Mouse (Mus musculus) large intestine, adult 2 months (tissue): ENCODE measurements around the gene Polr2l. TPM values are rescaled to one million over a fixed set of nuclear protein-coding genes. Genes with fewer than 3 reads are reported as not detected.

Experiments
- DNase-seq: peaks from one replicate; pipeline ENCODE4 v3.0.0-alpha.2; 2012; ENCODE audit warnings: low read depth, low spot score
- WGBS: fragments of 180-500 bp; shearing (Covaris S2); methylation state at CpG from one replicate; pipeline ENCODE4 v1.1.7; 2018; 5-methylcytosine and 5-hydroxymethylcytosine counted together
- polyA plus RNA-seq: library from polyadenylated mRNA; depleted of rRNA; stranded (reverse); fragments of >200 nt; gene quantifications from 2 replicates; pipeline ENCODE4 v1.2.3, GENCODE M21; 2012

The Polr2l gene
- polyA plus RNA-seq, 1 experiment: 43.9 TPM

DNA sequence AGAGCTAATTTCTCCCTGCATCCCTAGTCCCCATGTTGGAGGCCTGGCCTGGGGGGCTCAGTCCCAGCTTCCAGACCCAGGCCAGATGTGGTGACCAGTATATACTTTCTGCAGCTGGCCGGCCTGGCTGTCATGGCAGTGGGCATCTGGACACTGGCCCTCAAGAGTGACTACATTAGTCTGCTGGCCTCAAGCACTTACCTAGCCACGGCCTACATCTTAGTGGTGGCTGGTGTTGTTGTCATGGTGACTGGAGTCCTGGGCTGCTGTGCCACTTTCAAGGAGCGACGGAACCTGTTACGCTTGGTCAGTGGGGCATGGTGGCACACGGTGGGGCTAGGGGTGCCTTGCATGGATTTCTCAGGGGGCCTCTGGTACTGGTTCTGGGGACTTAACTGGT lies 5.6 kb downstream of the Polr2l start:
- DNase-seq: no peak
- 89% methylated on average over 6 of the region's 6 CpGs for WGBS

DNA sequence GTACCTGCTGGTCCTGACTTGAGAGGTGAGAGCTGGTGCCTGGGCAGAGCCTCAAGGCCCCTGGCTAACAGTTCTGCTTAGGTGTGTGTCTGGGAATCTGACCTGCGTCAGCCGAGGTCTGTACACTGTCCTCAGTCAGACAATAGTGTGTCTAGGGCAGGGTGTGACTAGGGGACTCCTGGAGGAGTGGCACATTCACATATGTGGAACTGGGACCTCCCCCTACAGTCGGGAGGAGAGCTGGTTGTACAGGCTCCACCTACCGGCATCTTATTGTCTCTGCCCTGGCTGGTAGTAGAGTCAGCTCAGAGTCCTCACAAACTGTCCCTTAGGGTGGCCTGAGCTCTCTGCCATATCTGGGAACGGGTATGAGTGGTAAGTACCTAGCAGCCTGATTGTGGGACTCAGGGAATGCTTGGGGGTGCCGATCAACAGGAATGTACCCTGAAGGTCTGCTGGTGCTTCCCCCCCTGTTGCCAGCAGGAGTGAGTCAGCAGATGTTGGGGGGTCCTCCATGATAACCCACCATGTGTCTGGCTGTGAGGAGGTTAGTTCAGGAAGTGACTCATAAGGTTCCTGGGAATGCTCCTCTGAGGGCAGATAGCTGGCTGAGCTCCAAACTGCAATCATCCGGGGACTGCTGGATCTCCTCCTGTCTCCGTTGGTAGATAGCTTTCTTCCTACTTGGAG lies 6.3 kb downstream of the Polr2l start:
- WGBS: 3% methylated on average over 8 of the region's 8 CpGs
- no peak for DNase-seq

DNA sequence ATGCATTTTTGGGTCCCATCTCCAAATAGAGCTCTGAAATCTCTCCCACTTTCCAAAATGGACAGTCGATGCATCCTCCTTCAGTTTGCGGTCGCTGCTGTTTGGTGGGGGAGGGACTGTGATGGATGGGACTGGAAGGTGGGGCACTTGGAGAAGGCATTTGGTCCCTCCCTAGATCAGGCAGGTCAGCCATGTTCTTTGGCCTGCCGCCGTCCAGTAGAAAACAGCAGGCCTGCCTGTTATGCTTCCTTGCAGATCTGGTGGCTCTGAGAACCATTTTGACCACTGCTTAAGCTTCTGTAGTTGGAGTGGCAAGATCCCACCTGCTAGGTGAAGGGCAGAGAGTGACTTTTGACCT lies 6.8 kb downstream of the Polr2l start:
- 4% methylated on average over 5 of the region's 5 CpGs for WGBS
- no peak for DNase-seq

DNA sequence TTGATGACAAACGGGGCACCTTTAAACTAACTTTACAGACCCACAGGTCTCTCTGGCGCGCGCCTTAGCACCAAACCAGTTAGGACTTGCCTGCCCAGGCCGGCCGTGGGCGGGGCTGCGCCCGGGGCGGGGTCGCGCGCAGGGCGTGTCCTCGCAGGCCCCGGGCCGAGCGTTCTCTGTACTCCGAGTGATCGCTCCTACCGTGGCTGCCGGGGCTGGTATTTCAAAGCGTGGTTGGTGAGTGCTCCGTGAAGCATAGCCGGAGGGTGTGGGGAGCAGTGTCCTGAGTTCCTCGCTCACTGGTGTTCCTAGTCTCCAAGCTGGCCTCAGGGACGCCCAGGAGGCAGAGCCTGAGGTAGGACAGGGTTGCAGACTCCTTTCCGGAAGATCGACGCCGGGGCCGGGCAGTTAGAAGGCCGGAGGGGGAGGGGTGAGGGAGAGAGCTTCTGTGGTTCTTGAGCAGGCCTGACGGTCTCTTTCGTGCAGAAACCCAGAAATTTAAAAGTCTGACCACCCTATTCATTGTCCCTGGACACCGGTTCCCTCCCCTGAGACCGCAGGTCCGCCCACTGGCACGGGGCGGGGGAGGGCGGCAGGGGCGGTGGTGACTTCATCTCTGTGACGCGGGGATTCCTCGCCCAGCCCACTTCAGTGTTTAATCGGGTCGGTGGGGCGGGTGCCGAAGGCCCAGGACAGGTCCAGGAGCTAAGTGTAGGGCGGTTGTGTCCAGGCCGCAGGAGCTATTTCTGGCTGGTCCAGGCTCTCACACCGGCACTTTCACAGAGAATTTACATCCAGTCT lies 7.5 kb downstream of the Polr2l start, which contains the start of gene Cd151:
TSS of gene Cd151 (plus strand) at position 163 of the 801 bp plus-strand sequence.
- under 1% methylated on average over 52 of the region's 52 CpGs for WGBS
- DNase-seq: no peak

DNA sequence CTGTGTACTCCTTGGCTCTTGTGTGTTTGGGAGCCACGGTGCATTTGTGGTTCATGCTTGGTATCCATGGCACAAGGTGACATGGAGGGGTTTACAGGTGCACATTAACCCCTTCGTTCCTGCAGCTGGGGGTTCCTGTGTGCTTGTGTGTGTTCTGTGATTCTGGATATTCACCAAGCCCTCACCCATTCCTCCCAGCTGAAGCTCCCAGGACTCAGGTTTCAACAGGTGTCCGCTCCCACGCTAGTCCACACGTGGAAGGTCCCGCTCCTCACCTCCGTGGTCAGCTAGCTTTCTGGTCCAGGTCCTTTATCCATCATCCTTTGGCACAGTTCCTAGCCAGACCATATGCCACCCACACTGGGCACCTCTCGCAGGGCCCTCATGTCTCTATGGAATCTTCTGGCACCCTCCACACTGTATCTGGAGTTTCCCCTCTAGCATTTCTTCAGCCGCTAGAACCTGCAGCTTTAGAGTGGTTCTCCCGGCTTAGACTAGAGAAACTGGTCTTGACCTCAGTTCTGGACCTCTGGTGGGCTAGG lies 8.3 kb downstream of the Polr2l start:
- 57% methylated on average over 10 of the region's 10 CpGs for WGBS
- no peak for DNase-seq

DNA sequence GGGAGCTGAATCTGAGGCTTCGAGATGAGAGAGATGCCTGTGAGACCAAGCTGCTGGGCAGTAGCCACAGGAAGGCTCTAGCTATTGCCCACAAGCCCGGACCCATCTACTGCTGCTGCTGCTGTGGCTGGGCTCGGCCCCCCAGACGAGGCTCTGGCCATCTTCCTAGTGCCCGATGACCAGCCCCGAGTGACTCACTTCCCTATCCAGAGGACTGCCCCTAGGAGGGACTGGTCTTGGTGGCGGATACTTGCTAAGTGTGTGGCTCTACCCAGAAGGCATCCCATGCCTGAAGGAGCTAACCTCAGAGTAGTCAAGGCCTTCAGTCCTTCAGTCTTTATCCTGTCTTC lies 8.9 kb downstream of the Polr2l start:
- WGBS: 82% methylated on average over 7 of the region's 7 CpGs
- DNase-seq: no peak

DNA sequence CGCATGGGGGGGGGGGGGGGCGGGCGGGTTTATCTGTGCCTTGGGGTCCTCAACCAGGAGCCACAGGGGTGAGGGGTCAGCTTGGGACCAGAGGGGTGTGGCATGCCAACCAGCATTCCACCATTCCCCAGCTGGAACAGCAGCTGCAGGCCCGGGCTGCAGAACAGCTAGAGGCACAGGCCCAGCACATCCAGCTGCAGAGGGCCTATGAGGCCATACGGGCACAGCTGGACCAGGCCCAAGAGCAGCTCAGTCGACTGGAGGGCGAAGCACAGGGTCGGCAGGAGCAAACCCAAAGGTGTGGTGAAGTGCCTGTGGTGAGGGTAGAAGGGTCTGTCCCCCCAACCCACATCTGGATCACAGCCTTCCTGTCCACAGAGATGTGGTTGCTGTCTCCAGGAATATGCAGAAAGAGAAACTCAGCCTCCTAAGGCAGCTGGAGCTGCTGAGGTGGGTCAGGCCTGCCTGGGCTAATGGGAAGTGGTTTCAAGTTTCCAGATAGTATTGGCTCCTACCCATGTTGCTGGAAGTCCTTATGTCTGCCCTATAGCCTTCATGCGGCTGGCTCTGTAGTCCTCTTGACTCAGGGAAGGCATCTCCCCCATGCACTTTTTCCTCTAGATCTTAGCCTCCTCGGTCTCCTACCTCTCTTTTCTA lies 9.4 kb downstream of the Polr2l start:
- no peak for DNase-seq
- WGBS: 58% methylated on average over 10 of the region's 10 CpGs

DNA sequence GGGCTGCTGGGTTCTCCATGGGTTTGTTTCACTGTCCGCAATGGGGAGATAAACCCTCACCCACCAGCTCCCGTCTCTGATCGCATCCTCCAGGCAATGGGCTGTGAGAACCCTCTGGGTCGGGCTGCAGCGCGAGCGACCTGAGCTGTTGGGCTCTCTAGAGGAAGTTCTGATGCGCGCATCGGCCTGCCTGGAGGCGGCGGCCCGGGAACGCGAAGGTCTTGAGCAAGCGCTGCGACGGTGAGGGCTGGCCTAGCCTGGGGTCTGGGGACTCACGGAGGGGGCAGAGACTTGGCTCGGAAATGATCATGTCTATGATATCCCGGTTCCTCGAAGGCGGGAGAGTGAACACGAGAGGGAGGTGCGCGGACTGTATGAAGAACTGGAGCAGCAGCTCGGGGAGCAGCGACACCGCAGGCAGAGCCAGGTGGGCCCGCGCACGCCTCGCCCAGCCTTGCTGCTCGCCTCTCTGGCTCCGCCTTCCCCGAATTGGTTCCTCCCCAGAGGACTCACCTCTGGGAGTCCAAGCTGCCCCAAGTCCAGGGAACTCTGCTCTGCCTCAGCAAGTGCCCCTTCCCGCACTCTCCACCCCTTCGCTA lies 10.2 kb downstream of the Polr2l start:
- DNase-seq: no peak
- 50% methylated on average over 38 of the region's 38 CpGs for WGBS

DNA sequence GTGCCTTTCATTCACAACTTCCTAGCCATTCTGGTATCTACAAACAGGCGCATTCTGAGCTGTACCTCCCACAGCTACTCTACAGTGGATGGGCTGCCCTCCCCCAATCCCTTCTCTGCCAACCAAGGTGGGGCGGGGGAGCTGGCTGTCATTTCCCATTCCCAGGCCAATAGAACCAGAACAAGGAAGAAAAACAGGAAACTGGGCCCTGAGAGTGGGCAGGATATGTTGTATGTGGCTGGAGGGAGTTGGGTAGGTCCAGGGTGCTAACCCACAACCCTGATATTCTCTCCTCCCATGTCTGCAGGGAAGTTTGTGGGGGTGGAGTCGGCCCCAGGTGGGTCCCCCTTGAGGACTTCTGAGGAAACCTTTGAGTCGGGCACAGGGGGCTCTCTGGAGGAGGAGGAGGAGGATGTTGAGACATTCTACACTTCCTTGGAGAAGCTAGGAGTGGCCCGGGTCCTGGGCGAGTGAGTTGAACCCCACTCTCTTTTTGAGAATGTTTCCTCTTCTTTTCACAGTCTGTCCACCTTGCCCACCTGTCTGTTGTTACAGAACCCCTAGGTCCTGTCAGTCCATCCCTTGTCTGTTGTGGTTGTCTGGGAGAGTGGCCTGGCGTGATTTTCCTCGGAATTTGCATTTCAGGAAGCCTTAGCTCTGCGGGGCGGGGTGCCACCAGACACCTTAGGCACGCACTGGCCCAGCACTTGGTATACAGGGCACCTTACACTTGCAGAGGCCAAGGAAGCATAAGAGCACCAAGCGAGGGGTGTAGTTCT lies 10.9 kb downstream of the Polr2l start:
- DNase-seq: no peak
- WGBS: 56% methylated on average over 12 of the region's 12 CpGs

DNA sequence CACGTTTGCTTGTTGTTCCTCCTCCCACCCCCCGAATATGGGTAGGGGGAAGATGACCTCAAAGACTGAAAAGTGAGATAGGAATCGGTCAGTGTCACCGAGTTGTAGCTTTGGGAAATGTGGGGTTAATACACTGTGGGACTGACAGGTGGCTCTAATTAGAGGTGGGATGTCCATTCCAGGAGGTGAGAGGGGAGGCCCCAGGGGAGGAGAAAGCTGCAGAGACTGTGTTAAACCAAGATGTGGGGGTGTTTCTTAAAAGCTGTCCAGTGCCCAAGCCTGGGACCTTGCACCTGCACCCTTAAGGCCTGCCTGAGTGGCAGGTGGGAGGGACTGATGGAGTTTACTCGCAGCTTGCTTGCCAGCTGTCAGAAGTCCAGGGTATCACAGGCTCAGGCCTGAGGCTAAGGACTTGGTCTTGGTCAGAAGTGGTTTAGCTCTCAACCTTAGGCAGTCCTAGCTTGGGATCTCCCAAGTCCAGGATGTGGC lies 12.6 kb downstream of the Polr2l start:
- WGBS: 9% methylated on average over 5 of the region's 5 CpGs
- DNase-seq: no peak

DNA sequence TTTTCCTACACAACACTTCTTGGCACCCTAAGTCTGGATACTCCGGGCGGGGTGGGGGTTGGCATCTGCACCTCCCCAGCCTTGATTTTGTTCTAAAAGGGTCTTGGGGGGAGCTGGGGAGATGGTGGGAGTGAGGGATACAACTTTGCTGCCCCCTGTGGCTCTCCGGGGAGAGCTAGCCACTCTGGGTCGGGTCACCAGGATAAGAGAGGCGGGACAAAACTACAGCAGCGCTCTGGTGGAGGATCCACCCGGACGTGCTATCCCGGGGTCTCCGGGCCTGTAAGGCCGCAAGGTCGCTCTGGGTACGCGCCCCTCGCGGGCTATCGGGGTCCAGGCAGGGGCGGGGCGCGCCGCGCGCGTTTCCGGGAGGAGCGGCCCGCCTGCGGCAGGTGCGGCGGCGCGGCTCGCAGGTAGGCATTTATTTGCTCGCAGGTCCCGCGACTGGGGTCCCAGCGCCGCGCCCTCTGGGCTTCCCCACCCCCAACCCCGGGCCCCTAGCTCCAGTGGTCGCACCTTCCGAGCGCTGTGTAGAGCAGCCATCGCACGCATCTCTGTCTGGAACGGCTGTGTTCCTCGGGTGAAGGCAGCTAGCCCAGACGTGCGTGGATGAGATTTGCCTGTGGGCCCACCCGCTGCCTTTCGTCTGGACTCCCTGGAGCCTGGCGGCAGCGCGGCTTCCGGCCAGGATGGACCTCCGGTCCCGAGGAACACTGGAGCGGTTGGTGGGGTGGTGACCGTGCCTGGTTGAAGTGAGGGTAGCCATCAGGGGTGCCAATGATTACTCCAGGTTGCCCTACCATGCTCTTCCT lies 13.2 kb downstream of the Polr2l start:
- no peak for DNase-seq
- WGBS: under 1% methylated on average over 59 of the region's 59 CpGs

DNA sequence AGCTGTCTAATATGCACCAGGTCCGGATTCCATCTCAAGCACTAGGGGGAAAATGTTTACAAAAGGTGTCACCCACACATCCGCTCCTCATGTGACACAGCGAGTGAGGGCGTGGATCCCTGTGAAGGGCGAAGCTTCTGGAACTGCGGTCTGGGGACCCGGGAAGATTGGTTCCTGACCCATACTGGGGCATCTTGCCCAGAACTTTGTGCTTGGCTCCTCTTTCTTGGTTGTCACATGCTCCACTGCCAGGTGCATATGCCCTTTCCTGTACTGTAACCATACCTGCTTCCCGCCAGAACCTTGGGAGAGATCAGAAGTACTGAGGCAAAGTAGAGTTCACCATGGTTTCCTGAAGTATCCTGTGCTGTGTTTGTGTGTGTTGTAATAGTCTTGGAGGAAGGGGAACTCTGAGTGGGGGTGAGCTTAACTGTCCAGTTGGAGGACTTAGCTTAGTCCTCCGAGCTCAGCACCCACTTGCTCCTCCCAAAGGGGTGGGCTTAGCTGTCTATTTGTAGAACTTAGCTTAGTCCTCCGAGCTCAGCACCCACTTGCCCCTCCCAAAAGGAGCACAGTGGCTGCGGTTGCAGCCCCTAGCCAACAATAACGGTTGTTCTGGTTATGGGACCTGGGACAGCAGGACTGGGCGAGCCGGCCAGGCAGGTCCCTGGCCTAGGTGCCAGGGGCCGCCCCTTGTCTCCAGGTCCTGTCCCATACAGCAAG lies 14.4 kb downstream of the Polr2l start, which contains the start of gene Cracr2b:
TSS of gene Cracr2b (plus strand) at position 704 of the 723 bp plus-strand sequence.
- WGBS: 24% methylated on average over 15 of the region's 15 CpGs
- no peak for DNase-seq

DNA sequence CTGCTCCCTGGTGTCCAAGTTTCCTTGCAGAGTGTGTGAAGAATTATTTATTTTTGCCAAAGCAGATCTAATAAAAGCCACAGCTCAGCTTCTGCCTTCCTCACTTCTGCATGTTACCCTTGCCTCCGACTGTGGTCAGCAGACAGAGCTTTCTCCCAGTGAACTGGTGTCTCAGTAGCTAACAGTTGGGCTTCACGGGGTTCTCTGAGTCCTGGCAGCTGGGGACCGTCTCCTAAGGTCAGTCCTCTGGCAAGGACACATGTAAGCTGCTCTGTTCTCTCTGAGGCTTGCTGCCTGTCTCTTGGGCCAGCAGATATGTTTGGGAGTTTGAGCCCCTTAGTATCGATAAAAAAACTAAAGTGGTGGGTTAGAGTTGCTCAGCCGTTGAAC lies 14.9 kb downstream of the Polr2l start:
- DNase-seq: no peak
- WGBS: 28% methylated on average over 5 of the region's 5 CpGs

DNA sequence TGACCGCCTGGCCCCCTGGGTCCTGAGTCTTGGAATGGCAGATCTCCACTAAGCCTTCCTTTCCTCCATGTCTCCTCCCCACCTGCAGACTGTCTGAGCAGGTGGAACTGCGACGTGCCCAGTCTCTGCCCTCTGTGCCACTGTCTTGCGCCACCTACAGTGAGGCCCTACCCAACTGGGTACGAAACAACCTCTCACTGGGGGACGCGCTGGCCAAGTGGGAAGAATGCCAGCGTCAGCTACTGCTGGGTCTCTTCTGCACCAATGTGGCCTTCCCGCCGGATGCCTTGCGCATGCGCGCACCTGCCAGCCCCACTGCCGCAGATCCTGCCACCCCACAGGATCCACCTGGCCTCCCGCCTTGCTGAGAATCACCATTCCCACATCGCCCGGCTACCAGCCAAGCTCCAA lies 15.6 kb downstream of the Polr2l start:
- WGBS: 91% methylated on average over 17 of the region's 17 CpGs

DNA sequence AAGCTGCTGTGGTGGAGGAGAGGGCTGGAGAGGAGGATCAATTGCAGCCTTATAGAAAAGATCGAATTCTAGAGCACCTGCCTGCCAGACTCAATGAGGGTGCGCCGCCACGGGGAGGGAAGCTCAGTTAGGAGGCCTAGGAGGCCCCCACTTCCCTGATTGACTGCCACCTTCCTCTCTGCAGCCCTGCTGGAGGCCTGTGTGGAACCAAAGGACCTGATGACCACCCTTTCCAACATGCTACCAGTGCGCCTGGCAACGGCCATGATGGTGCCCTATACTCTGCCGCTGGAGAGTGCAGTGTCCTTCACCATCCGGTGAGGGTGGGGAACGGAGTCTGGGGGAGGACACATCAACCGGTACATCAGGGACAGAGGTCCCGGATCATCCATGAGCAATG lies 16.3 kb downstream of the Polr2l start:
- 91% methylated on average over 11 of the region's 11 CpGs for WGBS
- no peak for DNase-seq

More for the DNA sequence above, 15.6 kb downstream of the Polr2l start:
- no peak for DNase-seq

DNA sequence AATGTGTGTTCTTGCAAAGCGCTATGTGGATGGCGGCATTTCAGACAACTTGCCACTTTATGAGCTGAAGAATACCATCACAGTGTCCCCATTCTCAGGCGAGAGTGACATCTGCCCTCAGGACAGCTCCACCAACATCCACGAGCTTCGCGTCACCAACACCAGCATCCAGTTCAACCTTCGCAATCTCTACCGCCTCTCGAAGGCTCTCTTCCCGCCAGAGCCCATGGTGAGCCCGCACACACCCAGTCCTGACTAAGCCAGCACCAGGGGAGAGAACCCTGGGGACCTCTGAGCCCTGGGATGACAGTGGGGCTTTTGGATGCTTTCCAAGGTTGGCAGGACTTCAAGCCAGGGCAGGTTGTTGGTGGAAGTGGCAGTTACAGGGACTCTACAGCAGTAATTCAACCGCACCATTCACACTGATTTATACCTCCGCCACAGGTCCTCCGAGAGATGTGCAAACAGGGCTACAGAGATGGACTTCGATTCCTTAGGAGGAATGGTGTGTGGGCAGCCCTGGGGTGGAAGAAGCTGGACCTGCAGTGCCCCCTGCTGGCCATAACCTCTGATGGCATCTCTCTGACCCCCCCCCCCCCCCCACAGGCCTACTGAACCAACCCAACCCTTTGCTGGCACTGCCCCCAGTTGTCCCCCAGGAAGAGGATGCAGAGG lies 16.8 kb downstream of the Polr2l start:
- no peak for DNase-seq
- 52% methylated on average over 15 of the region's 15 CpGs for WGBS

DNA sequence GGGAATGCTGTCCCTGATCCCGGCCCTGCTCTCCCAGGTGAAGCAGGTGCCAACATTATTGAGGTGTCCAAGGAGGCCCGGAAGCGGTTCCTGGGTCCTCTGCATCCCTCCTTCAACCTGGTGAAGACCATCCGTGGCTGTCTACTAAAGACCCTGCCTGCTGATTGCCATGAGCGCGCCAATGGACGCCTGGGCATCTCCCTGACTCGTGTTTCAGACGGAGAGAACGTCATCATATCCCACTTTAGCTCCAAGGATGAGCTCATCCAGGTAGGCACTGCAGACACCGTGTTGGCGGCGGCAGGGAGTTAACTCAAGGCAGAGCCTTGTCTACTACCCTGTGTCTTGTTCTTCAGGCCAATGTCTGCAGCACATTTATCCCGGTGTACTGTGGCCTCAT lies 17.7 kb downstream of the Polr2l start:
- no peak for DNase-seq
- WGBS: 85% methylated on average over 14 of the region's 14 CpGs
